Mouse (Mus musculus): Measurements from ENCODE around the gene Usp3.

GRCm38 (mm10) chr9:66518251-66518650 is 74.7 kb downstream of the Usp3 start:
- TF ChIP-seq CTCF (IDR thresholded peaks at IDR 0.05; ENCODE audit: low read depth) (no peak), EP300 (IDR thresholded peaks at IDR 0.05; ENCODE audit: low read depth) (no peak)

Data from liver, postnatal 0 days (tissue).